Mouse (Mus musculus) heart, postnatal 4 days (tissue): ENCODE data around the gene Fam240b. TPM values are rescaled to one million over a fixed set of nuclear protein-coding genes. Genes with fewer than 3 reads are reported as not detected.
A peak's percentile ranks its signal among the peaks of the same experiment; 100 is the strongest.
"Not testable (repeated sequence)": the region's sequence is repeated elsewhere in the genome, so short reads cannot be mapped to it uniquely, and the experiment has no call there.

Experiments
- DNase-seq: peaks from one replicate; pipeline ENCODE4 v3.0.0; 2021
- total RNA-seq, 2 experiments: library from RNA; stranded (reverse); gene quantifications; 2 replicates each; pipeline ENCODE4 v1.2.3; 2021

Fam240b gene
- not detected for total RNA-seq

DNA sequence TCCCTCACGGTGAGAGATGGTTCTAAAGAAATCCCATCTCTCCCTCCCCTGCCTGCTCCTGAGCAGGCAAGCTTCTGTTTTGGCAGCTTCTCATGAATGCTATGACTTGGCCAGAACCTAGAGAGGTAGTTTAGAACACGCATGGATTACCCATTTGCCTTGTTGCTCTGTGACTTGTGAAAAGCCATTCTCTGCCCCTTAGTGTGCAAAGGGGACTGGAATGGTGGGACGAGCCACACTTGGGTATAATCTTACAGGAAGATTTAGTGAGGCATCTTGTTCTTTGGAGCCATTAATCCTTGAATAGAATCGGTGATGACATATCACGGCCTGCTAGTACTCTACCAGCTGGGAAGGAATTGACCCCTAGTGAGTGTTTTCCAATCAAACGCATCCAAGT, at the start of gene Fam240b:
Fam240b (minus strand) TSS at position 101 of the 400 bp plus-strand sequence.
- no peak for DNase-seq

DNA sequence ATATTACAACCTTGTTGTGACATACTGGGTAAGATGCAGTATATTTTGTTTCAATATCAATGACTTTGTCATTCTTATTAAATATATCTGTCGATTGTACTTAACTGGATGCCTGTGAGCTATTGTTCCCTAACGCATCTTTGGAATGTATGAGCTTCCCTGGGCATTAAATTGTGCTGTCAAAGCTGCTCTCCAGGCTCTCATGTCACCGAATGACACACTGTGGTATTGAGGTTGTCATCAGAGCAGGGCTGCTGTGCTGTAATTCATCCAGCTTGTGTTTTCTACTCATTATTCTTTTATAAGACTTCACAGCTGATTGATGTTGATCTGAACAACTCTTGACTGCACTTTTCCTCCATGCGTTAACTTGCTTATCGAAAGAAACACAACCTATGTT, 32.5 kb upstream of the Fam240b start:
- no peak for DNase-seq

DNA sequence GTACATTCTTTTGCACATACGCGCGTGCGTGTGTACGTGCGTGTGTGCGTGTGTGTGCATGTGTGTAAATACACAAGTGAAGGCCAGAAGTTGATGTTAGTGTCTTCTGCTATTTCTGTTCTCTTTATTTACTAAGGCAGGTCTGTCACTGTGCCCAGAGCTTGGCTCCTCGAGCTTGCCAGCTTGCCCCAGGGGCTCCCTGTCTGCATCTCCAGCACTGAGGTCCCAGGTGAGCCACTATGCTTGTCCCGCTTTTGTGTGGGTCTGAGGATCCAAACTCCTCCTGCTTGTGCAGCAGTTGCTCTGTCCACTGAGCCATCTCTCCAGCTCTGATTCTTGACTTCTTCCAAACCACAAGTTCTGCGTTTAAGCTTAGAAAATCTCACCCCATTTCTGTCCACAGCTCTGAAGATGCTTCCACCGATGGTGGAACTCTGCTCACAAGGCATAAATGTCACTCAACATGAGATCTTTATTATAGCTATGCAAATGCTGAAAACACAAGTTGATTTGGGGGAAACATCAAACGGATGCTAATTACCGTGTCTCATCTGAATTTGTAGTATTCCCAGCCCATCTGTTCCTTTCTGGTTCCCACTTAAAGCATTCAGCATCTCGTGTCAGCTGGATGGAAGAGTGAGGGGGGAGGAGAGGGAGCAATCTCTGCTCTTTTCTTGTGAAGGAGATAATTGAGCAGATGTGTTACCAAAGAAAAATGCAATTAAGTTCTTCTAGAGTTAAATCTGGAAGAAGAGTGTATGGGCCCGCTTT, 29.1 kb upstream of the Fam240b start:
- DNase-seq, result no peak

DNA sequence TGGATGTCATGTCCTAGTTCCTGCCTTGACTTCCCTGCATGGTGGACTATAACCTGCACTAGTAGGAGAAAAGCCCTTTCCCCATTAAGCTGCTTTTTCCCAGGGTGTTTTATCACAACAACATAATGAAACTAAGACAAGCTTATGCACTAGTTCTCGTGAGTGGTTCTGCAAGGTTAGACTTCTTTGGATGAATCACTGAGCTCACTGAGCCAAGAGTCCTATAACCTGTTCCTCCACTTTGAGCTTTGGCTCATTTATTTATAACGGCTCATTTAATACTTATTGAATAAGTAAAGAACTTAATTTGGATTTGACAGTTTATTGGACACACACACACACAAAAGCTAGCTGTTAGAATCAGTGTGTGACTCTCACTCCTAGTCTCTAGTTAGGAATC, 16.7 kb upstream of the Fam240b start:
- DNase-seq, result no peak

DNA sequence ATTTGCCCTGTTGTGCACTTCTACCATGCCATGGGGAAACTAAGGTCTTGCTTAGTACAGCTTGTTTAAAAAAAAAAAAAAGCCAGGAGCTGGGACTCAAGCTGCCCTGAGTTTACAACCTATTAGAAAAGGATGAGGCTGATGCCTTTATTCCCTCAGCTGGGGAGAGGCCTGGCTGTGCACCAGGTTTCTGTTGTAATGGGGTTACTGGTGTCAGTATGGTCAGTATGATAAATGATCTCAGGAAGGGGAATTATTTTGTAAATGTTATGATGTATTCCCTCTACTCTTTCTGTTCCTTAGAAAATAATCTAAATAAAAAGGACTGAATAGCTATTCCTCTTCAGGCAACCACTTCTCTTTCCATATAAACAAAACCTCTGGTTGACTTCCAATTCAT, 14.0 kb upstream of the Fam240b start:
- no peak for DNase-seq

DNA sequence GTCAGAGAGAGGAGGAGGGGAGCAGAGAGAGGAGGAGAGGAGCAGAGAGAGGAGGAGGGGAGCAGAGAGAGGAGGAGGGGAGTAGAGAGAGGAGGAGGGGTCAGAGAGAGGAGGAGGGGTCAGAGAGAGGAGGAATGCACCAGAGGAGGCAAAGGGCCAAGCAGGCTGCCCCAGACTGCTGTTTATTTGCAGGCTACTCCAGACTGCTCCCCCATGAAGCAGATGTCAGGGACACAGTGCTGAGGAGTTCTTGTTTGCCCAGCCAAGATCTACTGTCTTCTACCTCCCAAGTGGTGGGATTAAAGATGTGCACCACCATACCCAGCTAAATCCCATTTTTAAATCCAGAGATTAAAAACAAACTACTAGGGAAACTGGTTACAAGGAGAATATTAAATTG, 9.8 kb upstream of the Fam240b start:
- DNase-seq, result no peak

DNA sequence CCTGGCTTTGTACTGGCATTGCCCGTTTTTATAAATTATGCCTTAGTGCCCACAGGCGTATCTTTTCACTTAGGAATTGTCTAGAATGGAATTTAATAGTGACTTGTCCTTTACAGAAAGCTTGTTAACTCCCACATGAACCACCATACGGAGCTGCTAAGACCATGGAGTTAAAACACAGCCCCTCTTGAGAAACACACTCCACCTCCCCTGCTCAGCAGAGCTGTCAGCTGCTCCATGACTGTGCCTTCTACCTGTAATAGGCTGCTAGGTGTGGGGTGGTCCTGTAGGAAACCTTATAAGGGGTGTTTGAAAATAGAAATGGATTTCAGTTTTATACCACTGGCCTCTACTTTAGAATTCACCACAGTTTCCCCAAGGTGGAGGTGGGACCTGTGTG, 5.2 kb upstream of the Fam240b start:
- no peak for DNase-seq

DNA sequence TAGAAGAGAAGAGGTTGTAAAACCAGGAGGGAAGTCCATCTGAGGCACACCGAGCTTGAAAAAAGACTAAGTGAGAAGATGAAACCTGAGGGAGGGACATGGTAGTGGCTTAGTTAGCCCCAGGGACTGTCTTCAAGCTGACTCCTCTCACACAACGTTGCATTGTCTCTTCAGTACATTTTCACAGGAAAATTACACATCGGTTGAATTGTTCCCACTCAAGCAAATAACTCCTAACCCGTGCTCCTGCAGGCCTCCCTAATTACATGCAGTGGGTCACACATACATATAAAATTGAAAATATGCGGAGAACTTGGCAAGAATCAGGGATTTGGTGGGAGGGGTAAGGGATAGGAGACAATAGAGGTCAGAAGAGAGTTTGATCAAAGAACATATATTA, 4.0 kb downstream of the Fam240b start:
- no peak for DNase-seq

DNA sequence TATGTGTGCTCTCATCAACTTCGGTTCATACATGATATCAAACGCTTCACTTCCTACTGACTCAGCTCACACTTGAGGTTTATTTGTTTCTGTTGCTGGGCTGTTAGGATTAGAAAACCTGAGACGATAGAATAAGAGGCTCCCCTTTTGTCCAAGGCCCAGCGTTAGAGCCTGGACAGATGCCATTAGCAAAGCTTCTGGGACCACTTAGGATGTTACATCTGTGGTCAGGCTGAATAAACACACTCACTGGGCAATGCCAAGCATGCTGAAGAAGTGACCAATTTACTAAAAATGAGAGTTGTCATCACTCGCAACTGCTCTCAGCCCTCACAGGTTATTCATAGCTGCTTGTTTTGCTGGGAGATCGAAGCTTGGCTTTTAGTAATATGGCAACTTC, 7.7 kb downstream of the Fam240b start:
- no peak for DNase-seq

DNA sequence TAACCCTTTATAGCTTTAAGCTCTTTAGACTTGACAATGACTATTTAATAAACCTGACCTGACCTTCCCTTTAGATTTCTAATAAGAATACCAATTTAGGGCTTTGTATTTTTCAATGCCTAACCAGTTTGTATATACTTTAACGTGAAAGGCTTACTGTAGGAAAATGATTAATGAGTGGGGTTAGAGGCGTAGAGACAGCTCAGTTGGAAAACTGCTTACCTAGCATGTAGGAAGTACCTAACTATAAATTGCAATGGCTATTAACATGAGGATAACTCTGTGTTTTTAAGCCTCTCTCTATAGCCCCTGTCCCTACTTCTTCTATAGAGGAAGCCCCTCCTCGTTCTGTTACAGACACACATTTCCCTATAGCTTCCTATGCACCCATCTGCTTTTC, 17.6 kb downstream of the Fam240b start:
- no peak for DNase-seq

DNA sequence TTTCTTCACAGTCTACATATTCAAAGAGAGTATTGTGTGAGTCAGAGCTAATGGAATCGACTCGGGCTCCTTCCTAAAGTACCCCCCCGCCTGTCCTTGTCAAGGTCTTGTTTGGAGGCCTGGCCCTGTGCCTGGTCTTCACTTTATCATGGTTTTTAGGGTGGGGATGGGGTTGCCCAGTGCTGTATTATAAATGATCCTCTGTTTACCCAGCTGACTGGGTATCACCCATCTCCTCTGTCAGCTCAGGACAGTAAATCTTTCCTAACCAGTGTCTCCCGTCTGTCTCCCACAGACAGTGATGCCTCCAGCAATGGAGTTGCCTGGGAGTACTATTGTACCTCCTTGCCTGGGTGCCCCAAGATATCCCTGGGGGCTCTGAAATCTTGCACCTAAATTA, 19.6 kb downstream of the Fam240b start:
- no peak for DNase-seq

DNA sequence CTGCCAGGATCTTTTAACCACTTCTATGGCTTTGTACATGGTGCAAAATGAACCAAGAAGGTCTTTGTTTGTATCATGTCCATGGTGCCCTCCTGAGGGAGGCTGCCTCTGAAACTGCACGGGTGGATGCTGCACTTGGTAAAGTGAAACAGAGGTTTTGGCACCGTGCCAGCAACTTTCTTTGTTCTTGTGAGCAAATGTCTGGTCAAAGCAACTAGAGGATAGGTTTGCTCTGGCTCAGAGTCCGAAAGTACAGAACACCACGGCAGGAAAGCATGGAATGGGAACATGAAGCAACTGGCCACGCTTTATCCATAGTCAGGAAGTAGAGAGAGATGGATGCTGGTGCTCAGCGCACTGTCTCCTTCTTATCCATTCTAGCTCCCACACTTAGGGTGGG, 29.7 kb downstream of the Fam240b start:
- DNase-seq, result peak; percentile 34

DNA sequence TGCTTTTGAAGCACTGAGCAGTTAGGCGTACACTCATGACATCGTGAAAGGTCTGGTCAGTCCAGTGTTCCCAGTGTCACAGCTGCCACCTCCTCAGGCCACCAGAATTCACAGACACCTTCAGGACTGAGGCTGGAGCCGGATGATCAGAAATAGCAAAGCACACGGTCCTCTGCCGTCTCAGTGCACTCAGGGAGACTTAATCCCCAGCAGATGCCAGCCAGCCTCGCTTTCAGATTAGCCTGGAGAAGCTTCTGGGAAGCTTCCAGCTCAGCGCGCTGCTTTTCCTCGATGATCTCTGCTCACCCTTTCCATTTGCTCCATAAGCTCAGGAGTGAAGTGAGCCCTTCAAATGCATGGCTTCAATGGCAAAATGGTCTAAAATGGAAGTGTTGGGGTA, 32.4 kb downstream of the Fam240b start:
- no peak for DNase-seq

DNA sequence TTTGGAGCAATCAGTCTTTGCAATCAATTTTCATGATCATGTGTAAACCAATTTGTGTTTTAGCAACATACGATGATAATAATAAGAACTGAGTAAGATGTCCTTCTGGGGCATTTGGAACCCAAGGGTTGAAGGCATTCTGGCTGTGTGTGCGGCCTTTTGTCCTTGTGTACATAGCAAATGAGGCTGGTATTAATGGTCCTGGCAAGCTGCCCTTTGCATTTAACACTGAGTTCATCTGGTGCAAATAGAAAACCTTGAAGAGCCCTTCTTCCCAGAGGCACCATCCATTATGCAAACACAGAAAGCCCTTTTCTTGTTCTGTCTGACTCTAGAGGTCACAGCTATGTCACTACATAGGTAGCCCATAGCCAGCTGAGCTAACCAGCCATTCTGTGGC, 35.0 kb downstream of the Fam240b start:
- DNase-seq, result no peak

DNA sequence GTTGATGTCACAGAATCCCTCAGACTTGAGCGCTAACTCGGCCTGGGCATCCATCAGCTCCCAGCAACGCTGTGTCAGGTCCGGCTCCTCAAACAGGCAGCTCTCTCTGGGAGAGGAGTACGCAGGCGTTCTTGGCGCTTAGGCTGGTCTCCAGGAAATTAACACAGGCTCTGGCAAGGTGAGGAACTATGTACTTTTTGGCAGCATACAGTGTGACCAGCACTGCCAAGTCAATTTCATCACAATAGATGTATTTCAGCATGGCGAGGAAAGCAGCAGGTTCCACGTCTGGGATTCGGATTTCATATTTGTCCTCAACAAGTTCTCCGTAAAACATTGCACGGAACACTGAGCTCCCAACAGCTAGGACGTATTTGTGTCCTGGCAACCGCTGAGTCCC, 39.4 kb downstream of the Fam240b start:
- DNase-seq, result no peak

DNA sequence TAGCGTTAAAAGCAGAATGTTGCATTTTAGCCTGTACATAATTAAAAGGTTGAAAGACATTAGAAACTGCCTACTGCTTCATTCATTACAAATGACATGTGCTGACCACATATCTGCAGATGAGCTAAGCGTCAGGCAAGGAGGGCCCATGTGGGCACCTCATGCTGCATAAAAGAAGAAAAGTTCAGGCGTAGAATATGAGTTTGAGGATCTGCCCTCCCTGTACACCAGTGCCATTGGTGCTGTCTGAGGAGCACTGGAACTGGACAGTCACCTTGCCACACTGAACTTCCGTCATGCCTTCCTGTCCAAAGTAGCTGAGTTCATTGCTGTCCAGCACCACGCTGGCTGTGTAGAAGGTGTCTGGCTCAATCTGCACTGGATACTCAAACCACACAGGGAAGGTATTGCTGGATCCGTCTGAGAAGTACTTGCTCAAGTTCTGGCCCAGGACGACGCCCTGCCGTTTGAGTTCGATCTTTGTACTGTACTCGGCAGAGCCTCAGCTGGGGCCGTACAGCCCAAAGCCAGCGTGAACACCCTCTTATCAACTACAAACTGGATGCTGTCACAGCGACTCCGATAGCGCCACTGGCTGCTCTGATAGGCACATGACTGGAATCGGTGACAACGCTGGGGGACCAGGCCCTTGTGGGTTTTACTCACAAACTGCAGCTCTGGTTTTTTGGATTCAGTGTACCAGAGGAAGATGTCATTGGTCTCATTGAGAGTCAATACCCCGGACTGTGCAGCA, 40.2 kb downstream of the Fam240b start:
- not testable (repeated sequence) for DNase-seq

DNA sequence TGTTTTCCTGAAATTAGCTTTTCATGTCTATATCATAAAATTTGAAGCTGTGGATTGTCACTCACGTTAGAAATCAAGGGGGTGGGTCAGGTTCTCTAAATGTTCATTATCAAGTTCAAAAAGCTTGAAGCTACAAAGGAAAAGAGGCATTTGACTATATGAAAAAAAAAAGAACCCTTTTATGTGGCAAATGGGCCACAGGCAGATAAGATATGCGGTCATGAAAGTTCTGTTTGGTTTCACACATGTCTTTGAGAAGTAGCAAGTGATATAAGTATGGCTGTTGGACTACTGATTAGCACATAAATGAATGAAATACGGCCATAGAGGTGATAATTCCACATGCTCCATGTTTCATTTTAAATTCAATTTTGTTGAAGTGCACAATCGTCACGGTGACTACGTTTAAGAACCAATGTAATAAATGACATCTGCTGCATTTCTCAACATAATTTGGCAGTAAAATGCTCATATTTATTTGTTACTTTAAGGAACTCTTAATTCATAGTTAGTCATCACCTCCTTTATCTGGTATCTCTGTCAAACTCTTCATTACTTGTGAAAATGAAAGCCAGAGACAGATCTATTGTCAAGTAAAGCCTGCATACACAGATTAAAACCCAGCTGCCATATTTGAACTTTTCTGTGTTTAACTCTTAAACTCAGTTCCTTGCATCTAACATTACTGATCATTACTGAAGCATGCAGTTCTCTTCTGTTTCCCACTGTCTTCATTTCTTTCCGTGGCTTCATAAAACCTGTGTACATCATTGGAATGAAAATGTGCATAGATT, 47.4 kb downstream of the Fam240b start:
- DNase-seq, result no peak

DNA sequence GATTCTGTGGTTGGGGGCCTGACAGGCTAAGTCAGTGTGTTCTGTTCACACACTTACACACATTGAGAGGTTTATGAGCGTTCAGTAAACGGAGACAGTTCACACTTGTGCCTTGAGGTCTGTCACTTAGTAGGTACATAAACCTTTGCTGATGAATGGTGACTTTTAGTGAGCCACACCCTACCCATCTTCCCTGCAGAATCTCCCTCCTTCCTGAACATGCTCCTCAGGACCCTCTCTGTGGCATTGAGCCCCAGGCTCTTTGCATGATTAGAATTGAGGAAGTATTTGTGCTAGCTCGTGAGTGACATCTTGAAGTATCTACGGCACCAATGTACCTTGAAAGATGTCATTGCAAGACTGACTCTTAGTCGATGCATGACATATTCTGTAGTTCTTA, 48.9 kb downstream of the Fam240b start:
- DNase-seq, result no peak

DNA sequence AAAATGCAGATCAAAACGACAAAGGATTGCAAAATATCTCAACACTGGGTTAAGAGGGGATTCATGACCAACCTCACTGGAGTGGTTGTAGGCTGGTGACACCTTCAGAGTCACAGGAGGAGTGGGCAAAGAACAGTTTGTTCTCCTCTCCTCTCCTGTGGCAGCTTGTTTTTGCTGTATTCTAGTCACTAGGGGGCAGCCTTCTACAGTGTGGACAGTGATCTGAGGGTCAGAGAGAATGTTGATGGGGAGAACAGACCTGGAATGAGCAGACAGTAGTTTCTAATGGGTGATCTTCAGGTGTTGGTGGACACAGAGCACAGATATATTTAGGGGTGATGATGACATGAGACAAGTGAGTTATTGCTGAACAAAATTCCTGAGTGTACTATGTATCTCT, 49.6 kb downstream of the Fam240b start:
- DNase-seq, result peak; percentile 35

DNA sequence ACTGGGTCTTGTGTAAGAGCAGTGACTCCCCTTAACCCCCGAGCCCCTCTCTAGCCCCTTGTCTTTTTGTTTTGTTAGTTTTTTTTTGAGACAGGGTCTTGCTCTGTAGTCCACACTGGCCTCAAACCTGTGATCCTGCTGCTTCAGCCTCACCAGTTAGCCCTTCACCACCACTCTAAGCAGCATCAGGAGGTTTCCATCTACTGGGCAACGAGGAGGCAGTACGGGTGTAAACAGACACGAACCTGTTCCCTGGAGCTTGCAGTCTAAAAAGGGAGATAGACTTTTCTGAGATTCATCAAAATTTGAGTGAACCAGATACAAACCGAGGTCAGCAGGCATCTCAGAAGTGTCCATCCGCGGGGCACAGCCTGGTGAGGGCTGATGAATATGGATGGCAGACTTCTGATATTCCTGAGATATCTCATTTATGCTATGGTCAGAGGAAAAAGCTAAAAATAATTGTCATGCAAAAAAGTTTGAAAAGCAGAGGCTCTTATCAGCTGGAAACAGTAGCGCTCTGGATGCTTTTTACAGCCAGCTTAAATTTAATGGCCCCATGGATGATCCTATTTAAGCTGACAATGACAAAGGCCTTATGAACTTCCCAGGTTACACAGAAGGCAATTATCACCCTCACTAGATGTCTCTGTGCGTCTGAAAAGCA, 52.2 kb downstream of the Fam240b start:
- no peak for DNase-seq

DNA sequence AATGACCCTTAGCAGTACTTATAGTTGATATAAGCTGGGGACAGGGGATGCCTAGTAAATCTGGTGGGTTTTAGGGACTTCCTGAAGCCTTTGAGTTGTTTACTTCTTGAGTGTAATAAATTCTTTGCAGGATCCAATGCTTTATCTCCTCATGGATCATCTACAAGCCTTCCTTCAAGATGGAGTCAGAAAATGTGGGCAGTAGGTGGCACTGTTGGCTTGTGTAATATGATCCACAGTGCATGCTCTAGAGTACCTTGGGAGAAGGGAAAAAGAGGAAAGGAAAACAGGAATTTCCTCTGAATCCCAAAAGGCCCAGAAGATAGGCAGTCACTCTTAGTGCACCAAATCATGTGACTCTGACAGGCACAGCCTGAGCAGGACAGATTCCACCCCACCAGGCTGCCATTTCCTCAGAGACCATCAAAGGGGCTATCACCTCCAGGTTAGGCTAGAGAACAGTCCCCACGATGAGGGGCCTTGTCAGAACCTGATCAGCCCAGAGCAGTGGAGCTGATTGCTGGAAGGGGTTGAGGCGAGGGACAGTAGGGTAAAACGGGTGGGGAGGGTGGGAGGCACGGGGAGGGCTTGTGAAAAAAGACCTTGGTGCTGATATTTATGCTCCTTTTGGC, 54.2 kb downstream of the Fam240b start:
- peak; percentile 63 for DNase-seq

DNA sequence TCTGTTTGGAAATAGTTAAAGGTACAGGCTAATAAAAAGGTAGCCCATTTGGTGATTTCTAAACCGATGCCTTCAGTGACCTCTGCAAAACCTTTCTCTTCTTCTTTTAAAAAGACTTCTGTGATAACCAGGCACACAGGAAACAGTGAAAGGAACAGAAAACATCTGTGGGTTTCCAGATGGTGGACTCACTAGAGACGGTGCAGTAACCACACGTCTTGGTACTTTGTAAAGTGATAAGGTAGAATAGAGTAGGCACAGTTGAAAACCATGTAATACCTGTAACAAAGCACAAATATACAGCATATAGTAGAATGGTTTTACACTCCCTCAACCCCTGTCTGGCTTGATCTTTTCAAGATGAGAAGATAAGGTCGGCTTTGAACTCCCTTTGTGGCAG, 57.0 kb downstream of the Fam240b start:
- no peak for DNase-seq
